Mouse (Mus musculus) brain, embryonic 14.5 days (tissue): Measurements from ENCODE around the gene Fntb.

Experiments
- CTCF ChIP-seq: fragments of 200-500 bp; IDR thresholded peaks from 2 replicates; pipeline ENCODE4 v1.5.1; 2012; ENCODE audit warnings: inconsistent platforms, mild to moderate bottlenecking, moderate library complexity, borderline replicate concordance; ENCODE audit not compliant: insufficient read depth, insufficient read length; ENCODE audit errors: extremely low read depth
- POLR2A ChIP-seq: fragments of 200-500 bp; IDR thresholded peaks from 2 replicates; pipeline ENCODE4 v1.6.1; 2012; ENCODE audit warnings: mild to moderate bottlenecking, inconsistent platforms, borderline replicate concordance; ENCODE audit not compliant: poor library complexity, insufficient read depth, insufficient read length, severe bottlenecking; ENCODE audit errors: extremely low read depth

- TF ChIP-seq POLR2A (no peak), CTCF (no peak)
These were observed 44.8 kb upstream of the Fntb start for GRCm38 (mm10) chr12:76720572-76720971.
